Mouse (Mus musculus) heart, embryonic 15.5 days (tissue): ENCODE data around the gene Plekhh2. TPM values are rescaled to one million over a fixed set of nuclear protein-coding genes. Genes with fewer than 3 reads are reported as not detected.

Source experiments
- ATAC-seq: fragments of 200-750 bp; cut with Nextera tagmentation; replicated peaks from 2 replicates; pipeline ENCODE4 v1.8.0; 2017; ENCODE audit warnings: low read depth, moderate TSS enrichment; ENCODE audit not compliant: insufficient number of reproducible peaks, insufficient read depth, low FRiP score
- H3K27ac ChIP-seq: fragments of 300-500 bp; sonication (generic); 2 replicates; pipeline ENCODE4 v1.5.1; 2015; ENCODE audit warnings: mild to moderate bottlenecking, inconsistent platforms
- H3K27me3 ChIP-seq: fragments of 300-500 bp; sonication (generic); 2 replicates; pipeline ENCODE4 v1.6.1; 2015; ENCODE audit warnings: inconsistent platforms
- H3K36me3 ChIP-seq: fragments of 300-500 bp; sonication (generic); 2 replicates; pipeline ENCODE4 v1.6.1; 2015; ENCODE audit warnings: mild to moderate bottlenecking, inconsistent platforms
- H3K4me1 ChIP-seq: fragments of 300-500 bp; sonication (generic); replicated peaks from 2 replicates; pipeline ENCODE4 v1.6.1; 2015; ENCODE audit warnings: inconsistent platforms
- H3K4me2 ChIP-seq: fragments of 300-500 bp; sonication (generic); 2 replicates; pipeline ENCODE4 v1.6.1; 2015; ENCODE audit warnings: inconsistent platforms, mild to moderate bottlenecking, moderate library complexity
- H3K4me3 ChIP-seq: fragments of 300-500 bp; sonication (generic); 2 replicates; pipeline ENCODE4 v1.5.1; 2015; ENCODE audit warnings: mild to moderate bottlenecking, inconsistent platforms
- H3K9ac ChIP-seq: fragments of 300-500 bp; sonication (generic); 2 replicates; pipeline ENCODE4 v1.6.1; 2015; ENCODE audit warnings: mild to moderate bottlenecking, inconsistent platforms
- H3K9me3 ChIP-seq: fragments of 300-500 bp; sonication (generic); replicated peaks from 2 replicates; pipeline ENCODE4 v1.6.1; 2016; ENCODE audit warnings: inconsistent platforms
- WGBS: fragments of 180-500 bp; shearing (Covaris S2); methylation state at CpG from one replicate; pipeline ENCODE4 v1.1.7; 2015; ENCODE audit warnings: mixed read lengths; 5-methylcytosine and 5-hydroxymethylcytosine counted together
- polyA plus RNA-seq: library from polyadenylated mRNA; unstranded; fragments of >200 nt; fragmentation: Nextera tagmentation; extraction: Ambion mirVana; gene quantifications from 2 replicates; pipeline ENCODE4 v1.2.1, GENCODE M21; 2015

The Plekhh2 gene
- polyA plus RNA-seq, 1 experiment from 2014 or later, result 1.8 TPM

DNA sequence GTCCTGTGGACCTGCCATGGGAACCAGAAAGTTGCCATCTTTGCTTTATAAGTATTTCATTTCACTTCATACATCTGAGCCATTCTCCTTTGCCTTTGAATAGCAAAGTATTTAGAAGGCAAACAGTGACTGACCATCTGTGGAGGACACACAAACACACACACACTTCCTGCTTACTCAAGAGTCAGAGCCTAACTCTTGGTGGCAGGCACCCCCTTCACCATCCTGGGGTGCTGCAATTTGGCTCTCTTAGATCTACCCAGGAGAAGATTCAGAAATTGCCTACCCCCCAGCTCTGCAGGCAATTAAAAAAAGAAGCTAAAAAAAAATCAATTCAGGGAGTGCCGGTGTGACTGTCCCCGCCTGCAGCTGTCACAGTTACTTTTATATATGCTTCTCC lies 134.8 kb downstream of the Plekhh2 start:
- no peaks in the 10 kb centered on the region for H3K36me3 ChIP-seq
- no peak for ATAC-seq
- no peak overlapping the region for H3K4me2 ChIP-seq
- no peak overlapping the region for H3K27ac ChIP-seq
- no peaks in the 10 kb centered on the region for H3K9me3 ChIP-seq
- H3K4me3 ChIP-seq, result no peak overlapping the region
- 0 out of 2 replicates have a peak, but pooled peaks cover 6% of the 10 kb centered on the region for H3K4me1 ChIP-seq
- no peaks in the 10 kb centered on the region for H3K27me3 ChIP-seq
- no peak overlapping the region for H3K9ac ChIP-seq
- 66% methylated on average over 2 of the region's 2 CpGs for WGBS

DNA sequence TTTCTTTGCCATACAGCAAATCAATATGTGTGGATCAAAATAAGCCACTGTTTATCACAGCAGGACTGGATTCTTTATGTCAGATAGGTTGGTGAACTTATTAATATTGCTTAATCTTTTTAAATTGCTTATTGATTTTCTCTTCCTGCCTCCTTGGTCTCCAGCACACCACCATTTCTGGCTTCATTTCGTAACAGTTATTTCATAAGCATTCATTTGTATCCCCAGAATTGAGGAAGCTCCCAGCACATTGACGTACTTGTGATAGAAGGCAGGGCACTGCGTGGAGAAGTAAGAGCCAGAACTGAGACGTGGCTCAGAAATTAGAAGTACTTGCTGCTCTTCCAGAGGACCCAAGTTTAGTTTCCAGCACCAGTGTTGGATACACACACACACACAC lies 135.9 kb downstream of the Plekhh2 start:
- Histone ChIP-seq H3K4me2 (no peak overlapping the region), H3K4me1 (0 out of 2 replicates have a peak, but pooled peaks cover 6% of the 10 kb centered on the region), H3K4me3 (no peak overlapping the region), H3K27me3 (no peaks in the 10 kb centered on the region), H3K9me3 (no peaks in the 10 kb centered on the region), H3K36me3 (no peaks in the 10 kb centered on the region), H3K27ac (no peak overlapping the region), H3K9ac (no peak overlapping the region)
- WGBS, result 85% methylated on average over 4 of the region's 4 CpGs
- no peak for ATAC-seq

DNA sequence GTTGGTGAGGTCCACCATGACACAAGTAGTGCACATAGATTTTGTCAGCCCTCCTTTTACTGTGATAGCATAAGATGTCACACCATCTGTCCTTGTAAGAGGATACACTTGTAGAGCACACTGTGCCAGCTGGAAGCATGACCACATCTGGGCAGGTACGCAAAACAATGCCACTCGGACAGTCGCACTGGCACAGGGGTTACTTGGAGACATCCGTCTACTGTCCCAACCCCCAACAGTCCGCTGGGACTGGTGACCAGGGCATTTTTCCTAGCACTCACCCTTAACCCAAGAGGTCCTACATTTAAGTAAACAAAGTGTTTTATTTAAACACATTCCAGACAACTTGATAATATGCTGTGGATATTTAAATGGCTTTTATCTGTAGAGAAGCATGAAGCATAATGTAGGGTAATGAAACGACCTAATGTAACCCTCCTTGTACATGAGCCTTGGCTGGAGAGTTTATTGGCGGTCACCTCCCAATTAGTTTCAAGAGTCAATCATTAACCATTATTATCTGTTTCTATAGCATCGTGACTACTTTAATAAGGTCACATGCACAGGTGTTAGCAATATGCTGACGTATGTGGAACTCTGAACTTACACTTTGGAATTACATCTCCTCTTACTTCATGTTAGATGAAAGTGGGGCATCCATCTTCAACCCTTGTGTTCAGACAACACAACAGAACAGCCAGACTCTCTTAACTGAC lies 138.8 kb downstream of the Plekhh2 start:
- Histone ChIP-seq H3K4me3 (no peak overlapping the region), H3K4me1 (no peaks in the 10 kb centered on the region), H3K36me3 (no peaks in the 10 kb centered on the region), H3K4me2 (no peak overlapping the region), H3K9me3 (no peaks in the 10 kb centered on the region), H3K9ac (no peak overlapping the region), H3K27ac (no peak overlapping the region), H3K27me3 (no peaks in the 10 kb centered on the region)
- 88% methylated on average over 9 of the region's 9 CpGs for WGBS
- no peak for ATAC-seq

- H3K36me3 ChIP-seq, result no peaks in the 10 kb centered on the region
- H3K27ac ChIP-seq, result no peak overlapping the region
- H3K4me2 ChIP-seq, result no peak overlapping the region
- no peak overlapping the region for H3K9ac ChIP-seq
- H3K4me1 ChIP-seq, result no peaks in the 10 kb centered on the region
- no peaks in the 10 kb centered on the region for H3K9me3 ChIP-seq
- H3K27me3 ChIP-seq, result no peaks in the 10 kb centered on the region
- H3K4me3 ChIP-seq, result no peak overlapping the region
- ATAC-seq, result no peak
- WGBS, result 94% methylated on average over 9 of the region's 9 CpGs
Observed at GRCm38 (mm10) chr17:84653544-84653943, 141.8 kb downstream of the Plekhh2 start.

DNA sequence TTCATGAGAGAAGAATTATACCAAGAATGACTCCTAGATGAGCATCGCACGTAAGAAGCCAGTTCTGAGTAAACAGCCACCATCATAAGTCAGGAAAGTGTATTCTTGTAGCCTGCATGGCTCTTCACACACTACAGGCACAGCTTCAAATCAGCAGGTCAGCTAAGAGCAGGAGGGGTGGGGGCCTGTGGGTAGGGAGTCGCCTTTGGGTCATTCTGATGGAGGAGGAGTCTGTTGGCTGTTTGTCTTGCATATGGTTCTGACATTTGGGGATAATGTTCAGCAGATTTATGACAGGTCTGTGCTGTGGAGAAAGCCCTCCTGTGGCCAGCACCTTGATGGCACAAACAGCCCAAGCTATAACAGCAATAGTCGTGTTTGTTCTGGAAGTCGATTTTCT lies 144.5 kb downstream of the Plekhh2 start:
- 62% methylated on average over 5 of the region's 5 CpGs for WGBS
- ATAC-seq, result no peak

GRCm38 (mm10) chr17:84656653-84657421 lies 145.1 kb downstream of the Plekhh2 start:
- ATAC-seq, result no peak
- H3K27ac ChIP-seq, result no peak overlapping the region
- H3K36me3 ChIP-seq, result no peaks in the 10 kb centered on the region
- H3K4me3 ChIP-seq, result no peak overlapping the region
- H3K9me3 ChIP-seq, result no peaks in the 10 kb centered on the region
- no peaks in the 10 kb centered on the region for H3K4me1 ChIP-seq
- WGBS, result 66% methylated on average over 19 of the region's 19 CpGs
- H3K27me3 ChIP-seq, result no peaks in the 10 kb centered on the region
- no peak overlapping the region for H3K4me2 ChIP-seq
- H3K9ac ChIP-seq, result no peak overlapping the region

More for the DNA sequence above, 144.5 kb downstream of the Plekhh2 start:
- Histone ChIP-seq H3K36me3 (no peaks in the 10 kb centered on the region), H3K4me2 (no peak overlapping the region), H3K27ac (no peak overlapping the region), H3K4me1 (no peaks in the 10 kb centered on the region), H3K27me3 (no peaks in the 10 kb centered on the region), H3K4me3 (no peak overlapping the region), H3K9me3 (no peaks in the 10 kb centered on the region), H3K9ac (no peak overlapping the region)

GRCm38 (mm10) chr17:84657422-84657732 lies 145.7 kb downstream of the Plekhh2 start:
- H3K27ac ChIP-seq, result no peak overlapping the region
- H3K4me3 ChIP-seq, result no peak overlapping the region
- no peaks in the 10 kb centered on the region for H3K27me3 ChIP-seq
- ATAC-seq, result no peak
- no peak overlapping the region for H3K4me2 ChIP-seq
- no peaks in the 10 kb centered on the region for H3K9me3 ChIP-seq
- 70% methylated on average over 3 of the region's 3 CpGs for WGBS
- H3K4me1 ChIP-seq, result no peaks in the 10 kb centered on the region
- no peak overlapping the region for H3K9ac ChIP-seq
- H3K36me3 ChIP-seq, result no peaks in the 10 kb centered on the region

DNA sequence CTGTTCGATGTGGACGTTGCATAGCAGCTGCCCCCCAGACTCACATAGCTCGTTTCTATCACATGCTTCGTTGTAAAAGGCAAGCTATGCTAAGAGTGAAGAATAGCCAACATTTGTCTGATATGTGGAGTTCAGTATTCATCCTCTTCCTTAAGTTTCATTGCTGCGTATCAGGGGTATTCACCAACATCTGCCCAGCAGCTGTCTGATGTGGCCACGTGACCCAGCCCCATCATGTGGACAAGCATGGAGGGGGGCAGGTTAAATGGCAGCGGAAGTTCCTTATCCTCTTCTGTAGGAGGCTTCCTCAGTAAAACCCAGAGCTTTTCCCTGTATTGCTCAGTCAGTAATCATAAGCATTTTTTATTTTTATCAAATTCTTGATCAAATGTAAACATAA lies 146.1 kb downstream of the Plekhh2 start:
- ATAC-seq, result no peak
- H3K4me2 ChIP-seq, result no peak overlapping the region
- no peaks in the 10 kb centered on the region for H3K9me3 ChIP-seq
- no peaks in the 10 kb centered on the region for H3K36me3 ChIP-seq
- no peak overlapping the region for H3K4me3 ChIP-seq
- no peak overlapping the region for H3K9ac ChIP-seq
- no peak overlapping the region for H3K27ac ChIP-seq
- 70% methylated on average over 7 of the region's 7 CpGs for WGBS
- no peaks in the 10 kb centered on the region for H3K27me3 ChIP-seq
- no peaks in the 10 kb centered on the region for H3K4me1 ChIP-seq

- no peak overlapping the region for H3K9ac ChIP-seq
- H3K9me3 ChIP-seq, result no peaks in the 10 kb centered on the region
- no peaks in the 10 kb centered on the region for H3K4me1 ChIP-seq
- H3K4me2 ChIP-seq, result no peak overlapping the region
- WGBS, result 33% methylated on average over 5 of the region's 5 CpGs
- no peak overlapping the region for H3K27ac ChIP-seq
- no peaks in the 10 kb centered on the region for H3K36me3 ChIP-seq
- H3K4me3 ChIP-seq, result no peak overlapping the region
- no peak for ATAC-seq
- no peaks in the 10 kb centered on the region for H3K27me3 ChIP-seq
Observed at GRCm38 (mm10) chr17:84658195-84658594, 146.5 kb downstream of the Plekhh2 start.

DNA sequence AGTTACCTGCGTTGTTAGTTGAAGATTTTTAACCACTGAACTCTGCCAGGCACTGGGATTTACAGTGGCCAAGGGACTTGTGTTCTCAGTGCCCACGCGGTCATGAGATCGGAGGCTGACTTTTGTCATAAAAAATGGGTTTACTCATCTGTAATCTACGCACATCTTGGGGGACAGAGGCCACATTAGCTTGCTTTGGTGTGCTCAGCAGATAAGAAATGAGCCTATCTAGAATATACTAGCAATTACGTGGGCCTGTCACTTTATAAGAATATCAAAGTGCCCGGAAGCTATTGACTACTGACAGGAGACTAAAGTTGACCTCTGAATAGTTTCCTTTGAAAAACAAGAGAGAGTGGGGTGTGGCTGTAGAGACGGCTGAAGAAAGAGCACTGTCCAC lies 147.3 kb downstream of the Plekhh2 start:
- Histone ChIP-seq H3K27me3 (no peaks in the 10 kb centered on the region), H3K9me3 (no peaks in the 10 kb centered on the region), H3K36me3 (no peaks in the 10 kb centered on the region), H3K9ac (no peak overlapping the region), H3K4me2 (no peak overlapping the region), H3K27ac (no peak overlapping the region), H3K4me1 (no peaks in the 10 kb centered on the region), H3K4me3 (no peak overlapping the region)
- ATAC-seq, result no peak
- WGBS, result 71% methylated on average over 8 of the region's 8 CpGs

DNA sequence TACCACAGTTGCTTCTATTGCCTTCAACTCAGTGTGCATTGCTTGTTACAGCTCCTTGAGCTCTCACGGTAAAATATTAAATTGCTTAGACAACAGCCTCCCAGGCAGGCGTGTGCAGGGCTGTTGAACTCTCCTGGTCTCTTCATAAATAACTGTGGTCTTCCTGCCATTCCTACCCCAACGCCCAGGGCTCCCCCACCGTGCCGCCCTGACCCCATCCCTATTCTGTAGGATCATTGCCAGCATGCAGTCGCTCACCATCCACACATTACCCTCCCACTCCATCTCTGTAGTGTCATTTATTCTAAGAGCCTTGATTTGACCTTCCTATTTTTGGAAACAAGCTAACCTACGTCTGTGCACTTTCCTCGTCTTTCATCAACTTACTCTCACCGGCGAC lies 153.4 kb downstream of the Plekhh2 start:
- WGBS, result 36% methylated on average over 10 of the region's 10 CpGs
- Histone ChIP-seq H3K9me3 (no peaks in the 10 kb centered on the region), H3K4me2 (no peak overlapping the region), H3K9ac (no peak overlapping the region), H3K27me3 (no peaks in the 10 kb centered on the region), H3K4me1 (peaks cover 3% of the 10 kb centered on the region), H3K36me3 (no peaks in the 10 kb centered on the region), H3K27ac (no peak overlapping the region), H3K4me3 (no peak overlapping the region)
- no peak for ATAC-seq

DNA sequence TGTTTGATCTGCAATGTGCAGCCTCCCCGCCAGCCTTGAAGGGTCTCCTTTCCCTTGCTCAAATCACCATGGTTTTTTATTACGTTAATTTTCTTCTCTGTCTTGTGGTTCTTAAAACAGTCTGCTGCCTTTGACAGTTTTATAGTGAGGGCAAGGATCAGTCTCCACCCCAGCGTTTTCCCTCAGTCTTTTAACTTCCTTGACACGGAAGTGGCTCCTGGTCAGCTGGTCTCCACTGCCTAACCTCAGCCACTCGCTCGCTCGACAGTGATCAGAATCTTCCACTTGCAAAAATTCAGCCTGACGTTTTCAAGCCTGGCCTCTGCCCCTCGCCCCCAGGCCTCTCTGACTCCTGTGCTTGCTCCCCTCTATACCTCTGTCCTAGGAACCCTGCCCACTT lies 154.0 kb downstream of the Plekhh2 start:
- H3K4me2 ChIP-seq, result no peak overlapping the region
- no peak overlapping the region for H3K4me3 ChIP-seq
- H3K27me3 ChIP-seq, result no peaks in the 10 kb centered on the region
- no peaks in the 10 kb centered on the region for H3K36me3 ChIP-seq
- H3K4me1 ChIP-seq, result peaks cover 3% of the 10 kb centered on the region
- no peak overlapping the region for H3K9ac ChIP-seq
- no peak for ATAC-seq
- no peaks in the 10 kb centered on the region for H3K9me3 ChIP-seq
- 33% methylated on average over 9 of the region's 9 CpGs for WGBS
- H3K27ac ChIP-seq, result no peak overlapping the region
